Mouse (Mus musculus) intestine, embryonic 16.5 days (tissue): ENCODE results near the gene Bnc2. TPM values are rescaled to one million over a fixed set of nuclear protein-coding genes. Genes with fewer than 3 reads are reported as not detected.

ENCODE experiments used
- ATAC-seq: fragments of 200-750 bp; cut with Nextera tagmentation; 2 replicates; pipeline ENCODE4 v1.8.0; 2017; ENCODE audit warnings: moderate TSS enrichment, moderate library complexity
- H3K27ac ChIP-seq: fragments of 300-500 bp; sonication (generic); 2 replicates; pipeline ENCODE4 v1.5.1; 2014; ENCODE audit warnings: mild to moderate bottlenecking, low read length
- H3K27me3 ChIP-seq: fragments of 300-500 bp; sonication (generic); replicated peaks from 2 replicates; pipeline ENCODE4 v1.6.1; 2014; ENCODE audit warnings: low read length, control low read depth, mixed read lengths; ENCODE audit not compliant: control insufficient read depth, insufficient read depth
- H3K36me3 ChIP-seq: fragments of 300-500 bp; sonication (generic); 2 replicates; pipeline ENCODE4 v1.6.1; 2014; ENCODE audit warnings: low read length, control low read depth; ENCODE audit not compliant: control insufficient read depth, insufficient read depth
- H3K4me1 ChIP-seq: fragments of 300-500 bp; sonication (generic); 2 replicates; pipeline ENCODE4 v1.6.1; 2014; ENCODE audit warnings: low read length, control low read depth, mixed read lengths; ENCODE audit not compliant: control insufficient read depth, insufficient read depth
- H3K4me2 ChIP-seq: fragments of 300-500 bp; sonication (generic); 2 replicates; pipeline ENCODE4 v1.6.1; 2014; ENCODE audit warnings: low read depth, low read length, control low read depth
- H3K4me3 ChIP-seq: fragments of 300-500 bp; sonication (generic); 2 replicates; pipeline ENCODE4 v1.5.1; 2014; ENCODE audit warnings: mild to moderate bottlenecking, low read length
- H3K9ac ChIP-seq: fragments of 300-500 bp; sonication (generic); 2 replicates; pipeline ENCODE4 v1.6.1; 2014; ENCODE audit warnings: low read depth, low read length
- H3K9me3 ChIP-seq: fragments of 300-500 bp; sonication (generic); 2 replicates; pipeline ENCODE4 v1.6.1; 2016; ENCODE audit warnings: low read length, control low read depth; ENCODE audit not compliant: control insufficient read depth
- WGBS: fragments of 180-500 bp; shearing (Covaris S2); extraction: QIAGEN DNeasy Blood & Tissue Kit; methylation state at CpG from one replicate; pipeline ENCODE4 v1.1.7; 2014; 5-methylcytosine and 5-hydroxymethylcytosine counted together
- polyA plus RNA-seq: library from polyadenylated mRNA; unstranded; fragments of >200 nt; fragmentation: Nextera tagmentation; extraction: Ambion mirVana; gene quantifications from 2 replicates; pipeline ENCODE4 v1.2.1, GENCODE M21; 2015

The Bnc2 gene
- polyA plus RNA-seq, 1 experiment from 2014 or later = 8.9 TPM

GRCm38 (mm10) chr4:84329651-84330050, 345.4 kb downstream of the Bnc2 start:
- Histone ChIP-seq H3K4me3 (no peak overlapping the region), H3K4me1 (no peaks in the 10 kb centered on the region), H3K9me3 (no peaks in the 10 kb centered on the region), H3K27me3 (no peaks in the 10 kb centered on the region), H3K9ac (no peak overlapping the region), H3K4me2 (no peak overlapping the region), H3K27ac (no peak overlapping the region), H3K36me3 (no peaks in the 10 kb centered on the region)
- 71% methylated on average over 5 of the region's 5 CpGs for WGBS
- no peak for ATAC-seq

GRCm38 (mm10) chr4:84324371-84324770, 350.7 kb downstream of the Bnc2 start:
- Histone ChIP-seq H3K27me3 (no peaks in the 10 kb centered on the region), H3K36me3 (no peaks in the 10 kb centered on the region), H3K9me3 (no peaks in the 10 kb centered on the region), H3K4me3 (no peak overlapping the region), H3K4me2 (no peak overlapping the region), H3K4me1 (no peaks in the 10 kb centered on the region), H3K27ac (no peak overlapping the region), H3K9ac (no peak overlapping the region)
- 82% methylated on average over 4 of the region's 4 CpGs for WGBS
- no peak for ATAC-seq

GRCm38 (mm10) chr4:84321598-84321997, 353.5 kb downstream of the Bnc2 start:
- no peak overlapping the region for H3K4me2 ChIP-seq
- H3K27me3 ChIP-seq = no peaks in the 10 kb centered on the region

GRCm38 (mm10) chr4:84317421-84317820, 357.7 kb downstream of the Bnc2 start:
- H3K27me3 ChIP-seq = no peaks in the 10 kb centered on the region
- no peaks in the 10 kb centered on the region for H3K9me3 ChIP-seq
- H3K27ac ChIP-seq = no peak overlapping the region
- no peak overlapping the region for H3K4me2 ChIP-seq
- no peak for ATAC-seq
- 86% methylated on average over 3 of the region's 3 CpGs for WGBS
- H3K4me1 ChIP-seq = no peaks in the 10 kb centered on the region
- H3K9ac ChIP-seq = no peak overlapping the region
- no peaks in the 10 kb centered on the region for H3K36me3 ChIP-seq
- H3K4me3 ChIP-seq = no peak overlapping the region

More at GRCm38 (mm10) chr4:84321598-84321997, 353.5 kb downstream of the Bnc2 start:
- H3K27ac ChIP-seq = no peak overlapping the region
- no peaks in the 10 kb centered on the region for H3K9me3 ChIP-seq
- no peak overlapping the region for H3K9ac ChIP-seq
- no peak overlapping the region for H3K4me3 ChIP-seq
- H3K36me3 ChIP-seq = no peaks in the 10 kb centered on the region
- ATAC-seq = no peak
- no peaks in the 10 kb centered on the region for H3K4me1 ChIP-seq
- WGBS = 43% methylated on average over 2 of the region's 2 CpGs

GRCm38 (mm10) chr4:84311371-84311770, 363.7 kb downstream of the Bnc2 start:
- Histone ChIP-seq H3K4me3 (no peak overlapping the region), H3K4me1 (peaks cover 8% of the 10 kb centered on the region; the same call in 1 of the 2 replicates), H3K9ac (no peak overlapping the region), H3K36me3 (no peaks in the 10 kb centered on the region), H3K27ac (no peak overlapping the region), H3K9me3 (no peaks in the 10 kb centered on the region), H3K27me3 (no peaks in the 10 kb centered on the region), H3K4me2 (no peak overlapping the region)
- ATAC-seq = no peak; the same call in 1 of the 2 replicates
- 68% methylated on average over 2 of the region's 2 CpGs for WGBS

GRCm38 (mm10) chr4:84310851-84311250, 364.2 kb downstream of the Bnc2 start:
- Histone ChIP-seq H3K4me2 (no peak overlapping the region), H3K4me1 (peaks cover 8% of the 10 kb centered on the region; the same call in 1 of the 2 replicates), H3K4me3 (no peak overlapping the region), H3K9ac (no peak overlapping the region), H3K36me3 (no peaks in the 10 kb centered on the region), H3K27me3 (no peaks in the 10 kb centered on the region), H3K9me3 (no peaks in the 10 kb centered on the region), H3K27ac (no peak overlapping the region)
- WGBS = 74% methylated on average over 3 of the region's 3 CpGs
- peak; percentile 40 for ATAC-seq

- Histone ChIP-seq H3K9ac (no peak overlapping the region), H3K4me1 (peaks cover 8% of the 10 kb centered on the region; the same call in 1 of the 2 replicates), H3K4me3 (no peak overlapping the region), H3K9me3 (no peaks in the 10 kb centered on the region), H3K27me3 (no peaks in the 10 kb centered on the region), H3K36me3 (no peaks in the 10 kb centered on the region), H3K27ac (no peak overlapping the region), H3K4me2 (no peak overlapping the region)
- ATAC-seq = peak; percentile 63
- WGBS = 17% methylated on average over 4 of the region's 4 CpGs
Measured at GRCm38 (mm10) chr4:84308226-84308862, 366.7 kb downstream of the Bnc2 start.

- 77% methylated on average over 9 of the region's 9 CpGs for WGBS
- no peak for ATAC-seq
- Histone ChIP-seq H3K9ac (no peak overlapping the region), H3K36me3 (no peaks in the 10 kb centered on the region), H3K27me3 (no peaks in the 10 kb centered on the region), H3K9me3 (no peaks in the 10 kb centered on the region), H3K27ac (no peak overlapping the region), H3K4me1 (peaks cover 8% of the 10 kb centered on the region; the same call in 1 of the 2 replicates), H3K4me3 (no peak overlapping the region), H3K4me2 (no peak overlapping the region)
Measured at GRCm38 (mm10) chr4:84306928-84307606, 368.0 kb downstream of the Bnc2 start.

GRCm38 (mm10) chr4:84302949-84303348, 372.1 kb downstream of the Bnc2 start:
- 57% methylated on average over 3 of the region's 3 CpGs for WGBS
- no peak overlapping the region for H3K4me2 ChIP-seq
- ATAC-seq = no peak
- H3K27ac ChIP-seq = no peak overlapping the region
- H3K36me3 ChIP-seq = no peaks in the 10 kb centered on the region
- H3K9me3 ChIP-seq = no peaks in the 10 kb centered on the region
- H3K4me3 ChIP-seq = no peak overlapping the region
- H3K27me3 ChIP-seq = no peaks in the 10 kb centered on the region
- no peaks in the 10 kb centered on the region for H3K4me1 ChIP-seq
- H3K9ac ChIP-seq = no peak overlapping the region
